Mouse (Mus musculus) heart, postnatal 25 days (tissue): Measurements from ENCODE around the gene Cox7a2l. TPM values are rescaled to one million over a fixed set of nuclear protein-coding genes. Genes with fewer than 3 reads are reported as not detected.

ENCODE experiments used
- DNase-seq: peaks from one replicate; pipeline ENCODE4 v3.0.0; 2022; ENCODE audit warnings: low spot score
- intact Hi-C: fragments of 180-260 bp; cut with DNase I; formaldehyde crosslinking; loops from one replicate; pipeline ENCODE4 v1.15.1; 2025
- total RNA-seq, 2 experiments: library from RNA; stranded (reverse); gene quantifications; 2 replicates each; pipeline ENCODE4 v1.2.3; 2021

The Cox7a2l gene
- total RNA-seq, result 100 to 1,000 TPM; 290 to 313 TPM

GRCm38 (mm10) chr17:83517280-83518015, at the start of gene Cox7a2l:
Gene Cox7a2l (minus strand): TSS chr17:83517330.
- intact Hi-C loops, result no loop called here
- no peak for DNase-seq

GRCm38 (mm10) chr17:83565506-83565905, 48.4 kb upstream of the Cox7a2l start:
- intact Hi-C loops, result no loop called here
- no peak for DNase-seq

DNA sequence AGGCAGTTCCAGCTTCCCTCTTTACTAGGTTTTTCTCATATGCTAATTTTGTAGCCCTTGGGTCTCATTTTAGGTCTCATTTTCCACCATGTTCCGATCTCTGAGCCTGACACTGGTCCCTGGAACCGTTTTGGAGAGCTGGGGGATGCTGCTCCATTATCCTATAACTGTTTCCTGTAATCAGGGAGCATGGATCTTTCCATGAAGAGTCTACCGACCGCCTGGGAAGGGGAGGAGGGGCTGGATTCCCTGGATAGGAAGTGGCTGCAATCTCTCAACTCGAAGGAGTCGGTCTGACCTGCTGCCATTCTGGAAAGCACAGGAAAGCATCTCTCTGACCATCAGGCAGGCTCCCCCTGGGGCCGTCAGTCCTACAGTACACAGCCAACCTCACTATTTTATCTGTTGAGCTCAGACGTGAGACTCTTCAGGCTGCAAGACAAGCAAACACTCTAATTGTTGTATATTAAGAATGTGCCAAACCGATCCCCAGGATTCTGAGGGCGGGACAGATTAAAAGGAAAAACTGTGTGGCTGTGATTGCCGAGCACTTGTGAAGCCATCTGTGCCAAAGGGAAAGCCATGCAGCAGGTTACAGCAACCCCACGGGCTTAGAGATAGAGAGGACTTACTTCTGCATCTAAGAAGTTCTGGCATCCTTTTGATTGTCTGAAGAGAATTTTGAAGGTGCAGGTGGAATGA, 47.1 kb upstream of the Cox7a2l start:
- no peak for DNase-seq
- intact Hi-C loops, result no loop called here

GRCm38 (mm10) chr17:83563703-83564111, 46.6 kb upstream of the Cox7a2l start:
- DNase-seq, result no peak
- intact Hi-C loops, result no loop called here

- no peak for DNase-seq
- intact Hi-C loops, result no loop called here
Measured at GRCm38 (mm10) chr17:83562153-83563010, 45.3 kb upstream of the Cox7a2l start.

DNA sequence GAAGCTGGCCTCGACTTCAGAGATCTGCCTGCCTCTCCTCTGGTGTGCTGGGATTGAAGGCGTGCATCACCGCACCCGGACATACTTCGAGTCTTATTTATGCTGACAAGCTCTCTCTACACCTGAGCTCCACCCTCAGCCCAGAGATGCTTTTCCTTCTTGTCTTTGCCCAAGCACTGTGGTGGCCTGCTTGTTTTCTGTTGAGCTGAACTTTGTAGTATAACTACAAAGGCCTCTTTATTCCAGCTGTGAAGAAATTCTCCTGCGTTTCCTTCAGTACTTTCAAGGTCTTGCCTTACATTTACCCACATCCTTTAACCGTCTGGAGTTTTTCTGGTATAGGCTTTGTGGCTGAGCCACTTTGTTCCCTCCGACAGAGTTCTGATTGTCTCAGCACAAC, 42.0 kb upstream of the Cox7a2l start:
- DNase-seq, result no peak
- intact Hi-C loops, result no loop called here

GRCm38 (mm10) chr17:83555836-83556235, 38.7 kb upstream of the Cox7a2l start:
- DNase-seq, result no peak
- intact Hi-C loops, result no loop called here

GRCm38 (mm10) chr17:83554997-83555396, 37.9 kb upstream of the Cox7a2l start:
- intact Hi-C loops, result no loop called here
- no peak for DNase-seq

- intact Hi-C loops, result no loop called here
- DNase-seq, result no peak
Measured at GRCm38 (mm10) chr17:83548501-83549233, 31.5 kb upstream of the Cox7a2l start.

GRCm38 (mm10) chr17:83547145-83547544, 30.0 kb upstream of the Cox7a2l start:
- no peak for DNase-seq
- intact Hi-C loops, result no loop called here

DNA sequence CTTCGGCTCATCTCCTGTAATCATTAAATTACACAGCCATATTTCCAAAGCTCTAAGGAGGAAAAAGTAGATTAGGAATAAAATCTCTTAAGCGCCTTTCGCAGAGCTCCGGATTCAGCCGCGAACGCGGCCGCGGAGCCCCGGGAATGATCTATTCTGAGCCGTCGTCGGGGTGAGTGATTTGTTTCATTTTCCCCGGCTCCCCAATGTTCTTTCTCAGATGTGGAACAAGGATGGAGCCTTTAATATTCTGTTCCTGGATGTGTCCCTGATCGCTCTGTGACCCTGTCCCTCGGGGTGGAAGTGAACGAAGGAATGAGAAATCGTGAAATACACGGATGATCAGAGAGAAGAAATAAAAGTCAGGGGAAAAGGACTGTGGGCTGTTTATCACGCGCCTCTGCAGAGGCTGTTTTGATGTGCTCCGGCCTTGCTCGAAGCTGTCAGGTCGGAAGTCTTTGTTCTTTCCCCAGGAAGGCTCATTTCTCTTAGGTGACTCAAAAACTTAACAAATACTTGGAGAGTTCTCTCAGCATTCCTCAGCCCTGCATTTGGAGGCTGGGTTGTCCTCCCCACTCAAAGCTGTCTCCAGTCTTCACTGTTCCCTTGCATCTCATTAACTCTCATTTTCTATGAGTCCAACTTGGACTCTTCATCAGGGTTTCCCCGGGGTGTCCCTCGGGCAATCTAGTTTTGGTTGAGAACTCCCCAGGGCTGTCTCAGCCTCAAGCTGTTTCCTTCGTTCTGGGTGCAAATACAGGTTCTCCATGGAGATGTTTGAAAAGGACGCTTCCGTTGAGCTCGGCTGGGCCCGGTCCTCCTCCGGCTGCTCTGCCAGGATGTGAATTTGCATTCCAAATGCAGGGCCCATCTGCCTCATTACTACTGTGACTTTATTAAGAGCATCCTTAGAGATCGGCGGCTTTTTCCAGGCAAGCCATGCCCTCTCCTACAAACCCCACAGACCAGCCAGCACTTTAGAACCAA, 28.9 kb upstream of the Cox7a2l start:
- DNase-seq, result no peak
- intact Hi-C loops, result no loop called here

DNA sequence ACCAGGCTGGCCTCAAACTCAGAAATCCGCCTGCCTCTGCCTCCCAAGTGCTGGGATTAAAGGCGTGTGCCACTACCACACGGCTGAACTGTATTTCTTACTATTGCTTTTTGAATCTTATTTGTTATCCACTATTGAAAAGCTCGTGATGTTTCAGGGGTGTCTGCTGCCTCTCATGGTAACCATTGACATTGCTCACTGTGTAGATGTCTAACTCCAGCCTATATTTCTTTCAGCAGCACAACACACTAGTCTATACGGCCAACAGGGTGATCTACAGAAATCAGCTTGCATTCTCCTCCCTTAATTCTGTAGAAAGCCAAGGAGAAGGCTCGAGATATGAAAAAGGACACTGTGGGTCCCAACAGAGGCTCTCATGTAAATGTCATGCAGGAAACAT, 28.1 kb upstream of the Cox7a2l start:
- DNase-seq, result no peak
- intact Hi-C loops, result no loop called here

DNA sequence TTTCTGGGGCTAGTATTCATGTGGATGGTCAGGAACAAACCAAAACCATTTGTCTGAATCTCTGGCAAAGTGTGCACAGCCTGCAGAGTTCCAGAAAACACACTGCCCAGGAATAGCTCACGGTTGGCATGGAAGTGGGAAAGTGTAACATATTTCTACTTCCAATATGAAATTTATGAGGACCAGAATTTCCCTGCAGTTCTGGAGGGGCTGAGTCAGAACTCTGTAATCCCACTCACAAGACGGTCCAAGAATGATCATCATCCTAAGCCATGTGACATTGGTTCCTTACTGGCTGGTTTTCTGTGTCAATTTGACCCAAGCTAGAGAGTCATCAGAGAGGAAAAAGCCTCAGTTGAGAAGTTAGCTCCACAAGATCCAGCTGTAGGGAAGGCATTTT, 25.3 kb upstream of the Cox7a2l start:
- DNase-seq, result no peak
- intact Hi-C loops, result no loop called here

DNA sequence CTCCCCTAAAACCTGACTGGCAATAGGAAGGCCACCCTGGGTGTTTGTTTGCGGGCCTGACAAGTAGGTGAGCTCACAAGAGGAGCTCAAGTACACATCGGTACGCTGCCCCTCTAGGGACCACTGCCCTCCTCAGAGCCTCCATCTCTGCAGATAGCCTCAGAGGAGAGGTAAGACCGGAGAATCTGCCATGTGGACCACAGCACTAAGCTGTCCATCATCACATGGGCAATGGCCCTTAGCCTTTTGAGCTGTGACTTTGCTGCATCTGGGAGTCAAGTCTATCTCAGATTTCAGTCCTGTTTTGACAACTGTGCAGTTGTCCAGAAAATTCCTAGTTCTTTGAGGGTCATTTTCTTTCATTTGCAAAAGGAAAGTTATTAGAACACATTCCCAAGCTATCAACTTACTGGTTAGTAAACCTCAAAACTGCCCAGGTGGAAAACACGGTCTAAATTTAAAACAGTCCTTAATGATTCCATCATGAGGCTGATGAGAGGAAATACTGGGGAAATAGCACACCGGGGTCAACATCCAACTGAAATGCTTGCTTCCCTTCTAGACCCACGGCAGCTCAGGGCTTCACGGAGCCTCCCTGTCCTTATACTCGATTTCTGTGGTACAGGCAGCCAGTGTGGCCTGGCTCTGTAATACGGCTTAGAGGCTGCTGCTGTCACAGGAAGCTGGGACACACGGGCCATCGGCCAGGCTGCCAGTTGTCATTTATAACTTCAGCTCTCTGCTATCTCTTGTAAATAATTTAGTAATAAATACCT, 22.3 kb upstream of the Cox7a2l start:
- intact Hi-C loops, result no loop called here
- no peak for DNase-seq

GRCm38 (mm10) chr17:83538694-83539093, 21.6 kb upstream of the Cox7a2l start:
- intact Hi-C loops, result no loop called here
- DNase-seq, result no peak

DNA sequence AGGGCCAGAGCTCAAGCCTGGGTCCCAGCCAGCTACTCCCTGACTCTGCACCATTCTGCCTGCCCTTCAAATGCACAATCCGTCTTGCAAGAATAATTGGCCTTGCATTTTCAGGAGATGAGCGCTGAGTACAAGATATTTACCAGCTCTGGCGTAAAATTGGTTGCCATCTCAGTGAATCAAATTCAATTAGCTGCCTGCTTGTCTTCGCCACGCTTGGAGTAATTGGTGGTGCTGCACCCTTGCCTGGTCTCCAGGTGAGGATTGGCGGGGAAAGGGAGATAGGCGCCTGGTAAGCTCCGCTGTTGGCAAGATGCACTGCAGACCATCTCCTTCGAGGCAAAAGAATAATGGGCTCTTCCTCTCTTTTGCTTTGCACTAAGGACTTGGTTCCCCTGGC, 21.0 kb upstream of the Cox7a2l start:
- DNase-seq, result no peak

GRCm38 (mm10) chr17:83533150-83533549, 16.0 kb upstream of the Cox7a2l start:
- intact Hi-C loops, result no loop called here
- DNase-seq, result no peak

More for the DNA sequence above, 21.0 kb upstream of the Cox7a2l start:
- intact Hi-C loops, result no loop called here
